Mouse (Mus musculus) liver, adult 2 months (tissue): ENCODE measurements at regions not wholly inside any gene's neighbourhood (a gene's known extent, or its start where the extent isn't known, plus 50 kb on each side); places are given as distances from the start of the nearest gene placed in this dataset.

ENCODE experiments used
- CTCF ChIP-seq: fragments of 200-500 bp; IDR thresholded peaks from 2 replicates; pipeline ENCODE4 v1.5.1; 2011; ENCODE audit warnings: low read depth, low read length, control low read depth
- POLR2A ChIP-seq: fragments of 200-500 bp; IDR thresholded peaks from 2 replicates; pipeline ENCODE4 v1.6.1; 2011; ENCODE audit warnings: low read length, control low read depth; ENCODE audit not compliant: insufficient read depth; ENCODE audit errors: extremely low read depth

- no peak for TF ChIP-seq POLR2A
- TF ChIP-seq CTCF: no peak
Measured at GRCm38 (mm10) chr6:141050038-141050684, 198.9 kb upstream of the Pde3a start.
